Mouse (Mus musculus): ENCODE data around the gene Epn1.

- no peak for TF ChIP-seq MEF2A (IDR thresholded peaks at IDR 0.05; ENCODE audit: borderline replicate concordance, low read depth, low read length)
- TF ChIP-seq MAX (IDR thresholded peaks at IDR 0.05; ENCODE audit: low read length) = no peak
- TF ChIP-seq EP300 (IDR thresholded peaks at IDR 0.05; ENCODE audit: low read length) = no peak
- TF ChIP-seq CTCF (conservative IDR thresholded peaks at IDR 0.05 in 1 of 2, IDR thresholded peaks at IDR 0.05 in 1 of 2; ENCODE audit: low read depth in 2 of 2, low read length in 2 of 2) = no peak
- no peak for TF ChIP-seq POLR2AphosphoS2 (IDR thresholded peaks at IDR 0.05; ENCODE audit: low read depth, low read length)
- no peak for TF ChIP-seq E2F4 (IDR thresholded peaks at IDR 0.05; ENCODE audit: insufficient replicate concordance, low read depth, low read length)
Observed at GRCm38 (mm10) chr7:5086921-5087440, 6.9 kb downstream of the Epn1 start.
